Mouse (Mus musculus) left cerebral cortex, postnatal 4 days (tissue): ENCODE results near the gene Sv2c. TPM values are rescaled to one million over a fixed set of nuclear protein-coding genes. Genes with fewer than 3 reads are reported as not detected.
A peak's percentile ranks its signal among the peaks of the same experiment; 100 is the strongest.

ENCODE experiments used
- DNase-seq: peaks from one replicate; pipeline ENCODE4 v3.0.0-alpha.2; 2022
- intact Hi-C: fragments of 180-260 bp; cut with DNase I; formaldehyde crosslinking; loops from one replicate; pipeline ENCODE4 v1.15.1; 2025
- total RNA-seq, 2 experiments: library from RNA; stranded (reverse); gene quantifications; 2 replicates each; pipeline ENCODE4 v1.2.3; 2021

Gene Sv2c
- total RNA-seq, 2 experiments from 2014 or later = 13.2 to 18.5 TPM

DNA sequence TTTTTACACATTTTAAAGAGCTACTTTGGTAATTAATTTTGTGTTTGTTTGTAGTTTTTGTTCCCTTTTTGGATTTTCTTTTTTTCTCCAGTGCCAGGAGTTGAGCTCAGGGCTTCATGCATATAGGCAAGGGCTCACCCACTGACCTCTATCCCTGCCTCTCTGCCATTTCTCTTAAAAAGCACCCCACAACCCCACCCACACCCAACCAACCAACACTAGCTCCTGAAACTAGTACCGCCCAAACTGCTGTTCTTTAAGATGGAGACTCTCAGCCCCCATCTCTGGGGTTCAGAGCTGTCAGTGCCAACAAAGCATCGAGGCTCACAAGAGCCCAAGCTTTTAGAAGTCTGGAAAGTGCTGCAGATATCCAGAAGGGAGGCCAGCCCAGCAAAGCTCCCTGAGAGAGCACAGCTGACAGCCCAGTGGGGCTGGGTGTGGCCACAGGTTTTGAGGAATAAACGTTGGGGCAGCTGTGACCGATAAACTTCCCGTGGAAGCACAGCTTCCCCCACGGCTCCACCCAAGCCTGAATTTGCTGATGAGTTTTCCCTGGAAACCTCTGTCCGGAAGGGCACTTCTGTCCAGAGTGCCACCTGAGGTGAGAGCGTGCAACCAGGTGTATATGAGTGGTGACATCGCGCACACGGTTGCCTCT is 181.8 kb downstream of the Sv2c start:
- intact Hi-C loops = loop anchor here (10.0 kb wide), 1 partner anchor 216 kb away; no protein-coding TSS in a partner anchor
- no peak for DNase-seq

GRCm38 (mm10) chr13:95949356-95949755 is 183.0 kb downstream of the Sv2c start:
- intact Hi-C loops = no loop called here
- DNase-seq = no peak

DNA sequence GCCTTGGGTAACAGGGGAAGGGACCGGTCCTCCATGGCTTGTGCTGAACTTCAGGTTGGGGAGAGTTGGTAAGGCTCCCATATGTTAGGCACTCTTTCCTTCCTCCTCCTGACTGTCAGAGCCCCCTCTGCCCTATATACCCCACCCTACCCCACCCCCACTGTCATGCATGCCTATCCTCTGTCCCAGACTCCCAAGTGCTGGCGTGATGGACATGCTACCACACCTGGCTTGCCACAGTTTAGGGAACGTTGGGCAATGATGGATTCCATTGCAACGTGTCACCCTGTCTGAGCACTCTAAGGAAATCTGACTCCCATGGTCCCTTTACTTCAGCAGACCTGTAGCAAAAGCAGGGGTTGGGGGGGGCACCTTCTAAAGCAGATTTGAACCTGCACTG is 183.6 kb downstream of the Sv2c start:
- intact Hi-C loops = no loop called here
- no peak for DNase-seq

DNA sequence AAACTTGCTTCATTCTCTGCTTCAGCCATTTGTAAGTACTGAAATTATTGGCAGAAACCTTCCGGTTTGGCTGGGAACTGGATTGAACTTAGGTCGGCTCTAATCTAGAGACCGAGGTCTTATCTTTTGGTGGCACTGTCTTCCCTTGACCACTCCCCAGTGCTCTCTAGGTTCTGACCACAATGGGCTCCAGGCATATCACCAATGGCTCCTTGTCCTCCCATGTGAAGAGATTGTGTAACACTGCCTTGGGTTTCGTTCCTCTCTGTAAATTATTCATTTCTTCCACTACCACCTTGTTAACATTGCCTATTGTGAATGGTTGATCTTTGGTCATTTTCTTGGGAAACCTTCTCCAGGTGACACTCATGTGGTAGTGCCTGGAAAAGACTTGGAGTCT is 184.0 kb downstream of the Sv2c start:
- DNase-seq = no peak
- intact Hi-C loops = no loop called here

DNA sequence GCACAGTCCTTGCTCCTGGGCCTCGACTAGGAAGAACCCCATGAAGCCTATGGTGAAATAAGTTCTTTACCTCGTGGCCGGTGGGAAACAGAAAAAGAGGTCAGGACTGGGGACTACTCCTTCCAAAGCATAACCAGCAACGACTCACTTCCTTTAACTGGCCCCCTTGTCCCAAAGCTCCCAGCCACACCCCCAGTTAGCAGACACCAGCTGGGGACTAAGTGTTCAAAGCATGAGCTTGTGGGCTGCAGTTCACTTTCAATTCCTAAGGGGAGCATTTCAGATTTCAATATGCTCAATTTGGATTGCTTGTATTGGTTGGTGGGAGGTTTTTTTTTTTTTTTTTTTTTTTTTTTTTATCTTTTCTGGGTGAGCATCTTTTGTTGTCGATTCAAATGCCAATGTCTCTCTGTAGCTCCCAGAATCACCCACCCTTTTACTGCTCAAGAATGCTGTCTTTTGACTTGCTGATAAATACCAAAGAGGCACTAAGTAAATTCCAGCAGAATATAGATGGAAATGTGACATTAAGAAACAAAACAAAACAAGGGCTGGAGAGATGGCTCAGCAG is 186.4 kb downstream of the Sv2c start:
- DNase-seq = no peak
- intact Hi-C loops = no loop called here

DNA sequence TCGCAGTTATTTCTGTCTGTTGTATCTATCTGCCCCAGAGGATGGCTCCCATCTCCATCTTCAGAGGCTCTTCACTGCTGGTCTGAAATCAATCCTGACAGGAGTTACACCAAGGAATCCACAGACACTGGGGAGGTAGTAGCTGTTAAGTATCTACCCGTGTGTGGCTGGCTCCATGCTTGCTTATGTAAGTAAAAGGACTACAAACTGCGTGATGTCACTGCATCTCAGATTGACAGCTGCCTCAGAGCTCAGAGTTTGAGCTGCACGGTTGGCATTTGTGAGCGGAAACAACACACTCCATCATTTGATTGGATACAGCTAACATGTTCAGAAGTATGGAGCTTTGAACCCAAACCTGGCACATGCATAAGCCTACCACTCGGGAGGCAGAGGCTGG is 187.8 kb downstream of the Sv2c start:
- intact Hi-C loops = no loop called here
- no peak for DNase-seq

DNA sequence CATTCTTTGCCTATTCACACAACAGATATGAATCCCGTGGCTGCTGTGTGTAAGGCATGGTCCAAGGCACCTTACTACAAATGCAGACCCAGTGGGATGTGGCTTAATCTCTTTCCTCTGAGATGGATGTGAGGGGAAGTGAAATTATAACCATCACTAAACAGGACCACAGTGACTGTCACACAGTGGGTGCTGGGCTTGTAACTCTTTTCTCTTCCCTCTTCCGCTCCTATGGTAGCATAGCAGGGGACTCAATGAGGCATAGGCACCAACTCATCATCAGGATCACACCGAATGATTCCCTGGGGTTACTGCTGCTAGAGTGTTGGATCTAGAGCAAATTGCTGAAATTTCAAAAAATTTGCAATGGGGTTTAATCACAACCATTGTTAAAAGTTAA is 188.5 kb downstream of the Sv2c start:
- no peak for DNase-seq
- intact Hi-C loops = no loop called here

- intact Hi-C loops = no loop called here
- no peak for DNase-seq
These were observed 189.8 kb downstream of the Sv2c start for GRCm38 (mm10) chr13:95942587-95942986.

- intact Hi-C loops = no loop called here
- no peak for DNase-seq
These were observed 190.5 kb downstream of the Sv2c start for GRCm38 (mm10) chr13:95941861-95942260.

- intact Hi-C loops = no loop called here
- DNase-seq = no peak
These were observed 191.6 kb downstream of the Sv2c start for GRCm38 (mm10) chr13:95940811-95941210.

- intact Hi-C loops = no loop called here
- DNase-seq = no peak
These were observed 208.2 kb downstream of the Sv2c start for GRCm38 (mm10) chr13:95924201-95924621.

- intact Hi-C loops = no loop called here
- no peak for DNase-seq
These were observed 209.8 kb downstream of the Sv2c start for GRCm38 (mm10) chr13:95922626-95923025.

DNA sequence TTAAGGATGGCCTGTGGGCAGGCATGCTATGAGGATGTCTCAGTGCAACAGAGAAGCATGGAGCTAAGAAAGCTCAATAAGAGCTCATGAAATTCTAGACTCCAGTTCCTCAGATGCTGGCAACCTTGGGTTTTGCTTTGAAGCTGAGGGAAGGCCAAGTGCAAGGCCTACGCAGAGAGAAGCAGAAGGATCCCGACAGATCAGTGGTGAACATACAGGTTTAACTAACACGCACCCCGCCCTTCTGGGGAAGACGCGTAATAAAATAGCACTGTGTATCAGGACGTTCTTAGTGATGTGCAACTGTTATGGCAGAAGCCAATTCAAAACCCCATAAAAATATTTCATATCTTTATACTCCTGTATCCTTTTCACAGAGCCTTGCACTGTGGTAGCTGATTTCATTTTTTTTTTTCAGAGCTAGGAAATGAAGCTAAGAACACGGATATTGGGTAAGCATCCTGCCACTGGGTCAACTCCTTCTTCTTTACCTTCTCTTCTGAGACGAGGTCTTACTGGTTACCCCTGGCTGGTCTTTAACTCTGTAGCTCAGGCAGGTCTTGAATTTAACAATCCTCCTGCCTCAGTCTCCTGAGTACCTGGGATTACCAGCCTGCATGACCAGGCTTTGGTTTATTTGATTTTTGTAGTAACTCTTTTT is 213.6 kb downstream of the Sv2c start:
- intact Hi-C loops = no loop called here
- no peak for DNase-seq

DNA sequence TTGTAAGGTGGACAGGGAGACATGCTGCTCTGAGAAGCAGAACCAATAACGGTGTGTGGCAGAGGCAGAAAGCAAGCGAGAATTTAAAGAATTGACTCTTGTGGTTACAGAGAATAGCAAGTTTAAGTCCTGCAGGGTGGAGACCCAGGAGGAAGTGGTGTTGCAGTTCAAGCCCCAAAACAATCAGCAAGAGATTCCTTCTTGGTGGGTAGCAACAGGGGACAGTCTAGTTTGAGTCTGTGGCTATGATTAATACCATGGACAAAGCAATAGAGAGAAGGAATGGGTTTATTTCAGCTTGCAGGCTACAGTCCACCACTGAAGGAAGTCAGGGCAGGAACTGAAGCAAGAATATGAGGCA is 219.4 kb downstream of the Sv2c start:
- intact Hi-C loops = no loop called here

GRCm38 (mm10) chr13:95912157-95913045 is 220.0 kb downstream of the Sv2c start:
- peak; percentile 84 for DNase-seq
- intact Hi-C loops = no loop called here

More for the DNA sequence above, 219.4 kb downstream of the Sv2c start:
- DNase-seq = no peak

- DNase-seq = peak; percentile 24
- intact Hi-C loops = no loop called here
These were observed 222.1 kb downstream of the Sv2c start for GRCm38 (mm10) chr13:95910270-95910669.

GRCm38 (mm10) chr13:95909244-95909643 is 223.1 kb downstream of the Sv2c start:
- intact Hi-C loops = no loop called here
- no peak for DNase-seq
